Mouse (Mus musculus): ENCODE measurements around the gene Spata25. TPM values are rescaled to one million over a fixed set of nuclear protein-coding genes. Genes with fewer than 3 reads are reported as not detected.
"Not testable (repeated sequence)": the region's sequence is repeated elsewhere in the genome, so short reads cannot be mapped to it uniquely, and the experiment has no call there.

Gene Spata25
- total RNA-seq, 1 experiment from 2014 or later = not detected

DNA sequence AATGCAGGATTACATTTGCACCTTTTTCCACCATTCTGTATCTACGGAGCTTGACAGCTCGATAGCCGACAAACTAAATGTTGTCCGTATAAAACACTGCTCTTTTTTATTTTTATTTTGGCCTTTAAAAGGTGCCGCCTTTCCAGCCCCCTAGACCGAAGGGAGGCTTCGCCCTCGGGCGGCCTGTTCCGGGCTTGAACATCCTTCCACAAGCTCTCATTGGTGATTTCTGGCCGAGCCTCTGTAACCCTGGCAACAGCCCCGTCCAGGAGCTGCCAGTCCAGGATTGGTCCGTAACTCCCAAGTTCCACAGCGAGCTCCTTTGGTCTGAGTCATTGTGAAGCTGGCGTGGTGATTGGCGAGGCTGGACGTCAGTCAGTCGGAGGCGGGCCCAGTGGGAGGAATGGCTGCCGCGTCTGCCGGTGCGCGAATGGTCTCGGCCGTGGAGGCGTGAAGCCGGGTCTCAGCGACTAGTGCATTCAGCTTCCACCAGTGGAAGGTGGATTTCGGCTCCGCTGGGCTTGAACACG is 5.6 kb downstream of the Spata25 start, which contains the start of gene Zswim1:
TSS of gene Zswim1 (plus strand) at position 51 of the 530 bp plus-strand sequence.
- ATAC-seq (replicated peaks in 1 of 2; ENCODE audit: insufficient read depth in 1 of 2, low FRiP score in 2 of 2, low TSS enrichment in 1 of 2, low read depth in 1 of 2, poor library complexity in 2 of 2, severe bottlenecking in 2 of 2) = peak; percentile 99

DNA sequence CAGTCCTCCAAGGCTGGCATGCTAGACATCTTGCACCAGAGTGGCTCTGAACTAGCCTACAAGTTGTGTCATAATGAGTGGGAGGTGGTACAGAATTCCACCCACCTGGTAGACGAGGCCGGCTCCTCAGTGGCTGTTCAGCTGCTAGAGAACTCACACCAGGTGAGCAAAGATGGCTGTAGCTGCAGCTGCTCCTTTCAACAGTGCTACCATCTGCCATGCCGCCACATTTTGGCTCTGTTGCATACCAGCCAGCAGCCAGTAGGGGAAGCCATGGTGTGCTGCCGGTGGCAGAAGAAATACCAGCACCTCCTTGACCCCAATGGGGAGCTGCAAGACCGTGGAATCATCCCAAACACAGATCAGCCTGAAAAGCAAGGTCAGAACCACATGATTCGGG is 7.3 kb downstream of the Spata25 start:
- no peak for ATAC-seq (replicated peaks in 1 of 2; ENCODE audit: insufficient read depth in 1 of 2, low FRiP score in 2 of 2, low TSS enrichment in 1 of 2, low read depth in 1 of 2, poor library complexity in 2 of 2, severe bottlenecking in 2 of 2)

DNA sequence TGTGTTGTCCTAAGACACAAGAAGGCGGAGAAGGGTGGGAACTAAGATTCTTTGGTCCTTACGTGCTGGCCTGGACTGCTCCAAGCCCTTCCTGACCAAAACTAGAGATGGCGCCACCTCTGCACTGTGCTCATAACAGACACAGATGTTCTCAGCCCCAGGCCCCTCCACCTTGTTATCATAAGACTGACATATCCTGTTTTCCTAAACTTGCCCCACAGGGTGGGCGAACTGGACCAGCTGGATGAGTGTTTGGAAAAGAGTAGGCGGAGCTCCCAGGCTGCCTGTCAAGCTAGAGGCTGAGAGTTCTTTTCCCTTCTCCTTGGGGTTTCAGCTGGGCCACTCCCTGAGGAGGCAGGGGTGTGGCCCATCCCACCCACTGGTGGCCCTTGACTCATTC is 10.6 kb downstream of the Spata25 start:
- no peak for ATAC-seq (replicated peaks in 1 of 2; ENCODE audit: insufficient read depth in 1 of 2, low FRiP score in 2 of 2, low TSS enrichment in 1 of 2, low read depth in 1 of 2, poor library complexity in 2 of 2, severe bottlenecking in 2 of 2)

DNA sequence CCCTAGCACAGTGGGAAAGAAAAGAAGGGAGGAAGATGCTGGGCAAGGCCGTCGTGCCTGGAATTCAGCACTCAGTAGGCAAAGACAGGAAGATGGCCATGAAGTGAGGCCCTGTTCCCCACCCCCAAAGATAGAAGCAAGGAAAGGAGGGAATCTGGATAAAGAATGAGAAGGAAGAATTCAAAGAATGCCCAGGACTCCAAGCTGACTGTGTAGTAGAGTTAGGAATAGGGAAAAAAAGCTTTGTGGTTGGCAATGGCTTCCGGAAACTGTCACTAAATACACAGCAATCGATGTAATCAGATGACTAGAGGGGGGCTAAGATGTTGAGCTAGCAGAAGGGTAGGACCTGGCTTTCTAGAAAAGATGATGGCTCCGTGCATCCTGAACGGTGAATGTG is 11.1 kb downstream of the Spata25 start:
- ATAC-seq (replicated peaks in 1 of 2; ENCODE audit: insufficient read depth in 1 of 2, low FRiP score in 2 of 2, low TSS enrichment in 1 of 2, low read depth in 1 of 2, poor library complexity in 2 of 2, severe bottlenecking in 2 of 2) = no peak

DNA sequence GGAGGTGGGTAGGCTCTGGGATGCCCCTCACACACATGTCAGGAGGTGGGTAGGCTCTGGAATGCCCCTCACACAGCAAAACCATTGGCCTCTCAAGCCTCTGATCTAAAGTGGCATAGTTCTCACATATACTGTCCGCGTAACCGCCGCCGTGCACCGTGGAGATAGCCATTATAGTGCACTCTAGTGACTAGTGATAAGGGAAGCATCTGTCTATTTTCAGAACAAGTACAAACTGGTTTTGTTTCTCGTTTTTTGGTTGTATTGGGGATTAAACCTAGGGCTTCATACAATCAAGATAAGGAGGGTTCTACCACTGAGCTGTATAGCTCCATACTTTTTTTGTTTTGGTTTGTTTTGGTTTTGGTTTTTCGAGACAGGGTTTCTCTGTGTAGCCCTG is 12.5 kb downstream of the Spata25 start:
- ATAC-seq (replicated peaks in 1 of 2; ENCODE audit: insufficient read depth in 1 of 2, low FRiP score in 2 of 2, low TSS enrichment in 1 of 2, low read depth in 1 of 2, poor library complexity in 2 of 2, severe bottlenecking in 2 of 2) = no peak

DNA sequence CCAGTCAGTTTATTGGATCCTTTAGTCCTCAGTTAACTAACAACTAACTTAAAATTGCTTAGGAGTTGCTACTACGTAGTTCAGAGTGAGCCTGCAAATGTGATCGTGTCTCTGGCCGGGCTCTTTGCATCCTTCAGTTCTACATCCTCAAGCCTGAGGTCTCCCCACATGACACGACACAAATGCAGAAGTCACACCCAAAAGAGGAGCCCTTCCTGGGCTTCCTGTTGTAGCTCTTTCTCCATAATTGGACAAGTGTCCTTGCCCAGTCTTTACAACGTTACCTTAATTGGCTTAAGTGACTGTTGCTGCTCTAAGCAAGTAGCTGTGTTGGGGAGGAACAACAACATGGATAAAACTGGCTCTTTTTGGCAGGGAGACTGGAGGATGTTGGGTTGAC is 13.0 kb downstream of the Spata25 start:
- peak in 1 of 2 experiments; percentile 42; a peak in 1 of 4 replicates for ATAC-seq (replicated peaks in 1 of 2; ENCODE audit: insufficient read depth in 1 of 2, low FRiP score in 2 of 2, low TSS enrichment in 1 of 2, low read depth in 1 of 2, poor library complexity in 2 of 2, severe bottlenecking in 2 of 2)

DNA sequence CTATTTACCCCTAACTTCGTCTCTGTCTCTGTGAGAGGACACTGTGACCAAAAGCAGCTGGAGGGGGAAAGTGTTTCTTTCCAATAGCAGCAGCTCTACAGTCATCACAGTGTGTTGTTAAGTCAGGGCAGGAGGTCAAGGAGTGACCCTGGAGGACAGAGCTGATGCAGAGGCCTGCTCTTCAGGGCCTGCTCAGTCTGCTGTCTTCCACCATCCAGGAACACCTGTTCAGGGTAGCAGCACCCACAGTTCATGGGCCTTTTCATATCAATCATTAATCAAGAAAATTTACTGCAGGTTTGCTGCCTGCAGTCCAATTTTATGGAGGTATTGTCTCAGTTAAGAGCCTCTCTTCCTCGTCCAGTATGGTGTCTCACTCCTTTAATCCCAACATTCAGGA is 14.8 kb downstream of the Spata25 start:
- no peak for ATAC-seq (replicated peaks in 1 of 2; ENCODE audit: insufficient read depth in 1 of 2, low FRiP score in 2 of 2, low TSS enrichment in 1 of 2, low read depth in 1 of 2, poor library complexity in 2 of 2, severe bottlenecking in 2 of 2)

DNA sequence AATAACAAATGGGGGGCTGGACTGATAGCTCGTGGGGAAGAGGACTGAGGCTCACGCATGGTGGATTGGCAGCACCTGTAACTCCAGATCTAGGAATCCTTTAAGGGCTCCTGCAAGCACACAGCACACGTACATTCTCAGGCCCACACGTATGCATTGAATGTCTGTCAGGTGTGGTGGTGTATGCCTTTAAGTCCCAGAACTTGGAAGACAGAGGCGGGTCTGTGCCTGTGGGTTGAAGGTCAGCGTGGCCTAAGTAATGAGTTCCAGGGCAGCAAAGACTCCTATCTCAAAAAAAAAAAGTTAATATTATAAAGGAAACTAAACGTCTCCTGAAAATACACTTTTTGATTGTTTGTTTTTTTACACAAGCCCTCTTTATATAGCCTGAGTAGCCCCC is 21.7 kb downstream of the Spata25 start:
- no peak for ATAC-seq (replicated peaks in 1 of 2; ENCODE audit: insufficient read depth in 1 of 2, low FRiP score in 2 of 2, low TSS enrichment in 1 of 2, low read depth in 1 of 2, poor library complexity in 2 of 2, severe bottlenecking in 2 of 2)

DNA sequence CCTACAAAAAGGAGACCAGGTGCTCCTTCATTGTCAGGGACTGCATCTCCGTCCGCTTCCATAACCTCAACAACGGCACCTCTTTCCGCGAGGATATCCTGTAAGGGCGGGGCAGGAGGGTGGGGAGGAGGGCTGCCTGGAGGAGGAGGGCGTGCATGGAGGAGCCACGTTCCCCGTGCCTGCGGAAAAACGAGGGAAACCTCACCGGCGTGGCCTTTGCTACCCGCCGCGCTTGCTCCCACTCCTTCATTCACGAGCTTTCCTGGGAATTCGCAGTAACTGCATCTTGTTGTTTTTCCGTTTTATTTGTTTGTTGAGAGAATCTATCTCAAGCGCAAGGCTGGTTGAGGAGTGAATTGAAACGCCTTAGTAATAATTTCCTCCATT is 23.0 kb downstream of the Spata25 start:
- ATAC-seq (replicated peaks in 1 of 2; ENCODE audit: insufficient read depth in 1 of 2, low FRiP score in 2 of 2, low TSS enrichment in 1 of 2, low read depth in 1 of 2, poor library complexity in 2 of 2, severe bottlenecking in 2 of 2) = peak; percentile 35 to 39; a peak in 3 of 4 replicates

DNA sequence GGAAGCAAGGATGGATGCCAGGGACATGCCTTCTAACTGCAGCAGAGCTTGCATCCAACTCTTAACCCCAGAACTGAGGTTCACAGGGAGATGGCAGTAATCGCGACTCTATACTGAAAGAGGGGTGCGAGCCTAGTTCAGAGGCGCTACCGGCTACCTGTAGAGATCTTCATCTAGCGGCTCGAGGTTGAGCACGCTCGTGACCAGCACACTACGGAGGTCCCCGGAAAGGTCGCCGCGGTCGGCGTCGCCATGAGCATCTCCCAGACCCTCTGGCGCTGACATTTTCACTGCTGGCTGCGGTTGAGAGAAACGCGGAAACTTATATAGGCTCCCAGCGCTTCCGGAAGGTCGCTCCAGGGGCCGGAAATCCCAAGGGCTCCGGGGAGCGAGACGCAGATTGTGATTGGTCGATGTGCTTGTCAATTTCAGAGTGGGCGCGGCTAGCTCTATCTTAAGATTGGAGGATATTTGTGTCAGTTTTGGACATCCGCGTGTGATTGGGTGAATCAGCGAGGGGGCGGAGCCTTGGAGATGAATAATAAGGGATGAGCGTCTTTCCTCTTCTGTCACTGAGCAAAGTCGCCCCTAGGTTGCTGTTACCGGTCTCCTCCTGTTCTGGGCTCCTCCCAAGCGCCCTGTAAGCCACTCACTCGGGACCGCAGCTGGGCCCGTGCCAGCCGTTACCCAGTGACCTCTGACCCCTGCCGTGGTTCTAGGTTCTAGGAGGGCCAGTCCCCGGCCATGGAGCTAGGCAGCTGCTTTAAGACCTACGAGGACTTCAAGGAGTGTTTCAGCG is 23.6 kb downstream of the Spata25 start, which contains the start of the genes Acot8 and Zswim3:
TSS of gene Acot8 (minus strand) at position 350 of the 799 bp plus-strand sequence.
TSS of gene Zswim3 (plus strand) at position 566 of the 799 bp plus-strand sequence.
- peak; percentile 98 for ATAC-seq (replicated peaks in 1 of 2; ENCODE audit: insufficient read depth in 1 of 2, low FRiP score in 2 of 2, low TSS enrichment in 1 of 2, low read depth in 1 of 2, poor library complexity in 2 of 2, severe bottlenecking in 2 of 2)

DNA sequence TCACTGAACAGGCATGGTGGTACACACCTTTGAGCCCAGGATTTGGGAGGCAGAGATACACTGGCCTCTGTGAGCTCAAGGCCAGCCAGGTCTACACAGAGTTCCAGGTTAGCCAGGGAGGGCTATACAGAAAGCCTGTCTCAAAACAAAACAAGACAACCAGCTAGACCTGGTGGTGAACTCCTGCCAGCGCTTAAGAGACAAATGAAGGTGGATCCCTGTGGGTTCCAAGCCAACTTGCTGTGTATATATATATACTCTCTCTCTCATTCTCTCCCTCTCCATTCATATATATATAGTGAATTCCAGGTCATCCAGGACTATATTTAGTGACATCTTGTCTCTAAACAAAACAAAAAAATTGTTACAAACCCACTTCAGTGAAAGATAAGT is 24.4 kb downstream of the Spata25 start:
- ATAC-seq (replicated peaks in 1 of 2; ENCODE audit: insufficient read depth in 1 of 2, low FRiP score in 2 of 2, low TSS enrichment in 1 of 2, low read depth in 1 of 2, poor library complexity in 2 of 2, severe bottlenecking in 2 of 2) = no peak

DNA sequence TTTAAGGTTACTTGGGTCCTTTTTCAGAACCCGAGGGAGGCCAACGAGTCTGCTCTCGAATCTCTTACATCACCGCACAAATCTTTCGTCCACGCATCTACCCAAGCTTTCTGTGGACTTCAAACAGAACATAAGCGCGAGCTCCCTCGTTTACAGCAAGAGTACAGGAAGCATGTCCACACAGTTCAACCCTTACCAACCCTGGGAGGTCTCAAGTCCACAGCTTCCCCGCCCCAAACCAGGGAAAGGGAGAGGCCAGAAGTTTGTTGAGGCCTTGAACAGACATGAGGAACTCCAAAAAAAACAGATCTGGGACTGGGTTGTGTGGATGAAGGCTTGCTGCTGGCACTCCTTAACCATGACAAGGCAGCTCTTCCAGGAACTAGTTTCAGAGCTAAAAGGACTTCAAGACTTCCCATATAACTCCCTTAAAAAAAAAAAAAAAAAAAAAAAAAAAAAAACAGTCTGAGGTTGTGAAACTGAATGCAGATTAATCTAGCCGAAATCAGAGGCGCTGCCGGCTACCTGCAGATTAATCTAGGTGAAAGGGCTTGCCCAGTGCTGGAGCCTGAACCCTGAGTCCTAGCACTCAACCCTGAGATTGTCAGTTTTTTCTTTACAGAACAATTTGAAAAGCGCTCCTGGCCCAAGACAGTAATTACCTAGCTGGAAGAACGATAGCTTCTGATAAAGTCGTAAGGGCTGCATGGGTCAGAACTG is 25.0 kb downstream of the Spata25 start:
- no peak for ATAC-seq (replicated peaks in 1 of 2; ENCODE audit: insufficient read depth in 1 of 2, low FRiP score in 2 of 2, low TSS enrichment in 1 of 2, low read depth in 1 of 2, poor library complexity in 2 of 2, severe bottlenecking in 2 of 2)

DNA sequence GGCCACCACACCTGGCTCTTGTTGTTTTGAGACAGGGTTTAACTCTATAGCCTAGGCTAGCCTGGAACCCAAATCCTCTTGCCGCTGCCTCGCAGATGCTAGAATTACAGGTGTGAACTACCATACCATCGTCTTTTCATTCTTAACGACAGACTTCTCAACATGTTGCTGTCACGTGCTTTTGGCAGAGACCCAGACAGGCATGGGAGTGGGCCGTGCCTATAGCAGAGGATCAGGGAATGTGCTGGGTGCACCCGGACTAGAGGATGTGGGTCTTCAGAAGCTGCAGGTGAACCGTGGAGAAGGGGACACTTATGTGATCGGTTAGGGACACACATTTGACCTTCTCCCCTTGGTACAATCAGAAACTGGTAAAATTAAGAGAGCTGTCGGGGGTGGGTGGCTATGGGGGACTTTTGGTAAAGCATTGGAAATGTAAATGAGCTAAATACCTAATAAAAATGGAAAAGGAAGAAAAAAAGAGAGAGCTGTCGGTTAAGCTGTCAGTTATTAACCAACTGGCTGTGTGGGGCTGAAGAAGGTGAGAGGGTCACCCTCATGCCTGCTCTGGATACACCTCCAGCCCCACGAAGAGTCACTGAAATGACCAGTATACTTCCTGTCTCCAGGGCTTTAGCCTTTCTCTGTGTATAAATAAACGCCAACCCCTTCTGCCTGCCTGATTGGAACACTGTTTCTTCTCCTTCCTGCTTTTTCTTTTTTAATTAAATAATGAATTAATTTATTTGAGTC is 27.9 kb downstream of the Spata25 start:
- ATAC-seq (replicated peaks in 1 of 2; ENCODE audit: insufficient read depth in 1 of 2, low FRiP score in 2 of 2, low TSS enrichment in 1 of 2, low read depth in 1 of 2, poor library complexity in 2 of 2, severe bottlenecking in 2 of 2) = no peak

DNA sequence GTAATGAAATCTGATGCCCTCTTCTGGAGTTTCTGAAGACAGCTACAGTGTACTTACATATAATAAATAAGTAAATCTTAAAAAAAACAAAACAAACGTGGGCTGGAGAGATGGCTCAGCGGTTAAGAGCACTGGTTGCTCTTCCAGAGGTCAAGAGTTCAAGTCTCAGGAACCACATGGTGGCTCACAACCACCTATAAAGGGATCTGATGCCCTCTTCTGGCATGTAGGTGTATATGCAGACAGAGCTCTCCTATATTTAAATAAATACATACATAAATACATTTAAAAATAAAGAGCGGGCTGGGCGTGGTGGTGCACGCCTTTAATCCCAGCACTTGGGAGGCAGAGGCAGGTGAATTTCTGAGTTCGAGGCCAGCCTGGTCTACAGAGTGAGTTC is 29.8 kb downstream of the Spata25 start:
- not testable (repeated sequence) for ATAC-seq (replicated peaks in 1 of 2; ENCODE audit: insufficient read depth in 1 of 2, low FRiP score in 2 of 2, low TSS enrichment in 1 of 2, low read depth in 1 of 2, poor library complexity in 2 of 2, severe bottlenecking in 2 of 2)

DNA sequence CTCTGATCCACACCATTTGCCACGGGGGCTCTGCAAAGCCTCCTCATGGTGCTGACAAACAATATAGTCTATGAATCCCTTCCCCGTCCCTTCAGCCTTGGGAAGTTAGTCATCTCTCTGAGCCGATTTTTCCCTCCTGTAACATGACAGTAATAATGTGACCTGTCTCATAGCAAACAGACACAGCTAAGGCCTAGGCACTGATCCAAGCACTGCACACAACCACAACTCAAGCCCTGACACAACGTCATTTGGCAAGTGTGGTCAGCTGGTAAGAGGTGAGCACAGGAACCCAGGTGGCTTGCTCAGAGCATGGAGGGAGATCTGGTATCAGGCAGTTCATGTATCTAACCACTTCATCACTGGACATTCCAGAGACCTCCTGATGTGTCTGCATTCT is 32.5 kb downstream of the Spata25 start:
- no peak for ATAC-seq (replicated peaks in 1 of 2; ENCODE audit: insufficient read depth in 1 of 2, low FRiP score in 2 of 2, low TSS enrichment in 1 of 2, low read depth in 1 of 2, poor library complexity in 2 of 2, severe bottlenecking in 2 of 2)

DNA sequence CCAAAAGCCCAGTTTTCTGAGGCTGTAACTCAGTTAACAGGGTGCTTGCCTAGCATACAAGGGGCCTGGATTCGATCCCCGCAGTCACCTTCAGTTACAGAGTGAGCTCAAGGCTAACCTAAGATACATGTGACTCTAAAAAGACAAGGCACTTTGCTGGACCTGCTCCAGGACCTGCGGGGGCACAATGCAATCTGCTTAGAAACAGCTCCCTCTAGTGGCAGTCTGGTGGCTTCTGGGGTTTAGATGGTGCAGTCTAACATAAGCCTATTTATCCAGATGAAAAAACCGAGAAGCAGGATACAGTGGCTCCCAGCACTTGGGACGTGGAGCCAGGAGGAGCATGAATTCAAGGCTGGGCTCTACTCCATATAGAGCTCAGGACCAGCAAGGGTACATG is 34.0 kb downstream of the Spata25 start:
- peak; percentile 63 to 68; a peak in 3 of 4 replicates for ATAC-seq (replicated peaks in 1 of 2; ENCODE audit: insufficient read depth in 1 of 2, low FRiP score in 2 of 2, low TSS enrichment in 1 of 2, low read depth in 1 of 2, poor library complexity in 2 of 2, severe bottlenecking in 2 of 2)

DNA sequence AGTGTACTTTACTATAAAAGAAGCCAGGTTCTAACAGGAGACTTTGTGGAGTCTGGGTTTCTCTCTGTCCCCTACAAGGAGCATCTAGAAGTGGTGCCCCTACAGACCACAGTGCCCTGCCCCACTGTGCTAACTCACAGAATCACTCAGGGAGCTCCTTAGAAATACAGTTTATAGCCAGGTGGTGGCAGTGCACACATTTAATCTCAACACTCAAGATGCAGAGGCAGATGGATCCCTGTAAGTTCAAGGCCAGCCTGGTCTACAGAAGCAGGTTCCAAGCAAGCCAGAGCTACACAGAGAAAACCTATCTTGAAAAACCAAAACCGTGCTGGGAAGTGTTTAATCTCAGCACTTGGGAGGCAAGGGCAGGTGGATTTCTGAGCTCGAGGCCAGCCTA is 34.6 kb downstream of the Spata25 start:
- ATAC-seq (replicated peaks in 1 of 2; ENCODE audit: insufficient read depth in 1 of 2, low FRiP score in 2 of 2, low TSS enrichment in 1 of 2, low read depth in 1 of 2, poor library complexity in 2 of 2, severe bottlenecking in 2 of 2) = no peak
